Mouse (Mus musculus): Measurements from ENCODE around the gene Pax2.

The Pax2 gene

DNA sequence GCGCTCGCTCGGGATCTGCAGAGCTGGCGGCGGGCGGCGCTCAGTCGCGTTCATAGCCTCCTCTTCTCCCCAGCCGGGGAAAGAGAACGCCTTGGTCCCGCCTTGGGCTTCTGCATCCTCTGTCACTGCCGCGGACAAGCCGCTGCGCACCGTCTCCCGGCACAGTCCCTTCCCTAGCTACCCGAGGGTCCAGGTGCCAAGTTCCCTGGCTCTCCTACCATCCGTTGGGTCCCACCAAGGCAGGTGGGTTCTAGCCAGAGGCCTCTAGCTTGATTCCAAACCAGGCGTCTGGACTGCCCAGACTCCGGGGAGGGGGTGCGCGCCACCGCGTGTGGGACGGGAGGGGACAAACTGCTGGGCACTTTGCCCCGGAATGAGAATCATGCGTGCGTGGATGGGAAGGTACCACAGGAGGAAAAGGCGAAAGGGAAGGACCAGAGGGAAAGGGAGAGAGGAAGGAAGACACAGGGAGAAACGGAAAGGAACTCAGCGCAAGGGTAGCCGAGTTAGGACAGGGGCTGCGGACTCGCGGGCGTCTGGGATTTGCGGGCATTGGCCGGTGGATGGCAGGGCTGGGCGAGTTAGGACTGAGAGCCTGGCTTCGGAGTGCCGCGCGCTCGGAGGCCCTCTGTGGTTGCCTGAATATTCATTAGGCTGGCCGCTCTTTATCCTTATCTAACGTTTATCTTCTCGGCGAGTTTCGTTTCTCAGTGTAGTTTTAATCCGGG lies at the start of gene Pax2:
Pax2 (plus strand) TSS at position 353 of the 728 bp plus-strand sequence.
- DNase-seq = peak in 1 of 2 experiments; percentile 68

DNA sequence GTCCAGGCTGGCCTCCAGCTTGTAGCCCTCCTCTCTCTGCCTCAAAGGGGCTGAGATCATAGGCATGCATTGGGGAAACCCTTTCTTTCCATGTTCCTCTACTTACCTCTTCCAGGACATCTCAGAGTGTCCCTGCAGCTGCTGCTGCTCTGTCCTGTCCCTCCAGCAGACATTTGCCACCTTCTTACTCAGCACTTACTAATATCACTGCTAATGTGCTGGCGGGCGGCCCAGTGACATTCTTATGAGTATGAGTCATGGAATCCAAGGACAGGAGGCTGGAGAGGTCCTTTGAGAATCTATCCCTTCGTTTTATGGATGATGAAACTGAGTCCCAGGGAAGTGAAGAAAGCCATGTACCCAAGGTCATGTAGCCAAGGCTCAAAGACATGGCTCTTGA lies 47.0 kb upstream of the Pax2 start:
- DNase-seq = peak in 1 of 2 experiments; percentile 29

DNA sequence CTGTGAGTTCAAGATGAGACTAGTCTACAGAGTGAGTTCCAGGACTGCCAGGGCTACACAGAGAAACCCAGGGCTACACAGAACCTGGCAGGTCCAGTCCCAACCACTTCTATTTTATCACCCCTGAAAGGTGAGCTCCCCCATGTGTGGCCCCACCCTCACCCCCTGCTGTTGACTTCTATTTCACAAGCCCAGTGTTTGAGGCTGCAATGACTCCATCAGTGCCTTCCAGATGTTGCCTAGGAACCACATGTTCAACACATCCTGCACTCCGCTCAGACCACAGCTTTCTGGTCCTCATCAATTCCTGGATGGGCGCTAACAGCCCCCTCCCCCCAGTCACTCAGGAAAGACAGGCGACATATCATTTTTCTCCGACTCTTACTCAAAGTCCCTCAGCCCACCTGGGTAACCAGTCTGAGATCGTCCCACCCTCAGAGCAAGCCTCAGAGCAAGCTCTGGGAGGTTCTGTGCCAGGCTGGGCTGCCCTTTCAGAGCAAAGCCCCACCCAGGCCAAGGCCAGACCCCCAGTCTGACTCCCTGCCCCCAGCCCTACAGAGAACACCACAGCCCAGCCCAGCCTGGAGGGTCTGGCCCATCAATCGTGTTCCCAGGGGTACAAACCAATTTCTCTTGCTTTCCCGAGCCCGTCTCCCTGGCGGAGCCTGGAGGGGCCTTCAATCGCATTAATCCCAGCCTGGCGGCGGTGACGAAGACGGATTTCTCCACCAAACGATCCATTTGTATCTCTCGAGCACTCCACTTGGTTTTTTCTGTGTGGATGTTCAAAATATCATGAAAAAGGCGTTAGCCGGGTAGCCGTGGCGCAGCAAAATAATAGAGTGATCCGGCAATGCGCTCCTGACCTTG lies 38.9 kb upstream of the Pax2 start:
- no peak for DNase-seq

GRCm38 (mm10) chr19:44719292-44720193 lies 36.3 kb upstream of the Pax2 start:
- peak in 1 of 2 experiments; percentile 33 for DNase-seq

GRCm38 (mm10) chr19:44720194-44720521 lies 35.7 kb upstream of the Pax2 start:
- DNase-seq = peak in 1 of 2 experiments; percentile 36

DNA sequence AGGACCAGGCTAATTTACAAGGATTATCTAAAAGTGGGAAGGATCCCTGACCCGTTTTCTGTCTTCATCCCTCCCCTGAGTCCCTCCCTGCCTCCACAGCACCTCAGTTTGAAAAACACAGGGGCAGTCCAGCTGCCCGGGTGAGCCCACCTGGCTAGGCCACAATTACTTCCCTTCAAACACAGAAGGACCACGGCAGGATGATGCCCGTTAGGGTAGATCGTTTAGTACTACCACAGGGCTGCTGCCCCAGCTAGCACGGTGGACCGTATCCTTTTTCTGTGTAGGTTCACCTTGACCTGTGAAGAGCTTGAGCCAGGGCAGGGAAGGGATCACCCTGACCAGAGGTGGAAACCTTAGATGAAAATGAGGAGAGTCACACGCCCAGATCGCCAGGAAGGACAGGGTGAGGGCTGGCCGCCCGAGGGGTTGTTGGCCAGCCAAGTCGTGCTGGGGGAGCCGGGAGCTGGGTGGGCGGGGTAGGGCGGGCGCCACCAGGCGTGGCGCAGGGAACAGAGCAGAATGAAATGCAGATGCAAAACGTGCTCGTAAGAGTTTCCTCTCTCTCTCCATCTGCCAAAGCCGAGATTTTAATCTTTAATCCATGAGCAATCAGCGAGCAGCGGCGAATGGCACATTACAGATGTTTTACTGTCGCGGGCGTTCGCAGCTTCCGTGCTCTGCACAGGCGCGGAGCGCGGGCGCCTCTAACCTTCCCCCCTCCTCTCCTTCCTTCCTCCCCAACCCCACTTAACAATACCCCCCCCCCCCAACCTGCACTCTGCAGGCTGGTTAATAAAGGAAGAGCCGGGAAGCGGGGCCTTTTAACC lies 32.0 kb upstream of the Pax2 start:
- DNase-seq = no peak

GRCm38 (mm10) chr19:44725951-44726791 lies 29.7 kb upstream of the Pax2 start:
- DNase-seq = peak in 1 of 2 experiments; percentile 24

DNA sequence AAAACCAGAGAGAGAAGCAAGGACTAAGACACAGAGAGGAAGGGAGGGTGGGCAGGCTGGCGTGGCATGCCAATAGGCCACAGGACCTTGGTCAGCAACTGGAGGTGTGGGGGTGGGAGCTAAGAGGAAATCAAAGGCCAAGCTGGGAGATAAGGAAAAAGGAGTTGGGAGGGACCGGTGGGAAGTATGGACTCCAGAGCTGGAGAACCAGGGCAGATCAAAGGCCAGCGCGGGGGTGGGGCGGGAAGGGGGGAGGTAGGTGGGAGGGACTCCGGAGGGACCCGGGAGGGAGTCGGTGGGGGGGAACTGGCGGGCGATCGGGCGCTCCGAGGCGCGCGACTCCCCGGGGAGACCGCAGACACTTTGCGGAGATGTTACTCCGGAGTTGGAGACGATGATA lies 21.7 kb upstream of the Pax2 start:
- no peak for DNase-seq

DNA sequence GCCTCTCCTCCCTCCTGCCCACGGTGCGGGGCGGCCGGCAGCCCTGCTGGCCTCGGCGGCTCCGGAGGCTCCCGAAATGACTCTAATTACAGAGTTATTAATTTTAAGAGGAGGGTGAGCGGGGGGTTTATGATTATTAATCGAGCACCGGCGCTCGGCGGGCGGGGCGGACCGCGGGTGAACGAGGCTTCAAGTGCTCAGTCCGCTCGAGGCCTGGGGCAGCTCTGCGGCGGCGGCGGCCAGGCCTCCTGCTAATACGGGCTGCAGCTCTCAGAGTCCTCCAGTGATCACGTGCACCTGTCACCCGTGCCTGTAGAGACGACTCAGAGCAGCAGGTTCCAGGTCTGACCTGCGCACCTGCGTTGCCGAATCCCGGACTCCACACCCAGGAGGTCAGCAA lies 21.2 kb upstream of the Pax2 start:
- peak in 1 of 2 experiments; percentile 45 for DNase-seq

DNA sequence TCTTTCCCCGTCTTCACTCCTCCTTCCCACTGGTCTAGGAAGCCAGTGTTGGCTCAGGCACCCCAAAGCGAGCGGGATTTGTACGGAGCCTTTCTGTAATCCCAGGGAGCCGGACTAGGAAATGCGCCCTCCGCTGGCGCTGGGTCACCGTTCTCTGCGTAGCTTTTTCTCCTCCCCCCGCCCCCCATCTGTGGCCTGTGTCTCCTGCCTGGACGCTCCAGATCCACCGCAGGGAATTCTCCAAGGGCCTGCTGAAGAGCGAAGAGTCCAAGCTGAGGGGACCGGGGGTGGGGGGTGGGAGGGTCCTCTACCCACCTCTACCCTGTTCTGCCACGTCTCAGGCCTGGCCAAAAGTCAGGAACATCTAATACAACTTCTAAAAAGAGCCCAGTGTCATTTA lies 15.5 kb upstream of the Pax2 start:
- peak in 1 of 2 experiments; percentile 77 for DNase-seq

DNA sequence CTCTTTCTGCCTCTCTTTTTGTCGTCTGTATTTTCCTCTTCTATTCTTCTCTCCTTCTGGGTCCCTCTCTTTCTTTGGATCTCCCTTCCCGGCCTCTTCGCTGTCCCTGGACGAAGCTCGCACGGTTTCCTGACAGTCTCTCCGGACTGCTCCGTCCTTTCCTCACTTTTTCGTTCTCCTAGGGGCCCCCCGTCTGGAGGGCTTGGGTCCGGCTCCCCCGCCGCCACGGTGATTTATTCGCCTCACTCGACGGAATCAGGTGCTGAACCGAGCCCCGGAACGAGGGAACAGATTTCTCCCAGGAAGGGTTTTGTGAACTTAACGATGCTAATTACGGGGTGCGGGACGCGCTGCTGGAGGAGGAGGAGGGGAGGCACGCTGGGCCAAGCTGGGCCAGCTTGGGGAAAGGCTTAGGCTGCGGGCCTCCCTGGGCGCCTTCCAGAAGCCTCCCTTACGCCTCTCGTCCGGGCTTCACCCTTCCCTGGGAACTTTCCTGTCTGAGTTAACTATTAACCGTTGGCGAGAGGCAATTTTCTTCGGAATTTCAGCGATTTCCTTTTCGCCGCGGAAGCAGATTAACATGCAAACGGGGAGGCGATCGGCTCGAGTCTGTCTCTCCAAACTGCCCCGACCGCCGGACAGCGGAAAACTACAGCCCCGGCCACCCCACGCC lies 14.6 kb upstream of the Pax2 start:
- peak; percentile 92 to 94 for DNase-seq

GRCm38 (mm10) chr19:44741764-44742127 lies 14.1 kb upstream of the Pax2 start:
- no peak for DNase-seq

GRCm38 (mm10) chr19:44742131-44743020 lies 13.5 kb upstream of the Pax2 start:
- DNase-seq = peak; percentile 83 to 84

DNA sequence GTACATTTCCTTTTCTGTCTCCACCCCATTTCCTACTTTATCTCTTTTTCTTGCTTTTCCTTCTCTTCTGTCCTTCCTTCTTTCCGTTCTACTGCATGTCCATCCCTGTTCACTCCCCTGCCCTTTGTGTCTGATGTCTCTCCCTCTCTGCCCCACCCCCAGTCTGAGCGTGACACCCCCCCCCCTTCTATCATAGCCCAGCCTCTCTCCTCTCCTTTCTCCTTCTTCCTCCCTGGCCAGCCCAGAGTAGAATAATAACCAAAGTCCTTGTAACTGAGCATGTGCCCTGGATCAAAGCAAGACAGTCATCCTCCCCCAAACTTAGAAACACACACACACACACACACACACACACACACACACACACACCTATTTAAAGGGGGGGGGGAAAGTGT lies 12.8 kb upstream of the Pax2 start:
- peak in 1 of 2 experiments; percentile 28 for DNase-seq

DNA sequence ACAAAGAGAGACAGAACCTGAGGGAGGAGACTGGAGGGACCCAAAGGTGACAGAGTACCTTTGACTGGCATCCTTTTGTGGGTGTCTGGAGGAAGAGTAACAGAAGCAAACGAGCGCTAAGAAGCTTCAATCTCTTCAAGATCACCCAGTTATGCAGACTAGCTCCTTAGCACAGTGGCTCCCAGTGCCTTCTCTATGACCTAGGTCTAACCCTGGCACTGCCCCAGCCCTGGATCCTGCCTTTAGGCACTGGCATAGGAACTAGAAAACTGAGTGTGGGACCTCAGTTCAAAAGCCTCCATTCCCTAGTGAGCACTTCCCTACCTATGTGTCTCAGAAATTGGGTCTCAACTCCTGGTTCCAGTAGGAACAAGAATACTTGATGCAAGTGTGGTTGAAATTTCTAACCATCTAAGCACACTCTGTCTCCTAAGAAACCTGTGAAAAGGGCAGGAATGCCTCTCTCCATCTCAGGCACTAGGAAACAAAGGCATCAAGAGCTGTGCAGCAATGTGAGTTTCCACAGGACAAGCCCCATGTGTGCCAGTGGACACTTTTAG lies 11.8 kb upstream of the Pax2 start:
- DNase-seq = peak in 1 of 2 experiments; percentile 29

DNA sequence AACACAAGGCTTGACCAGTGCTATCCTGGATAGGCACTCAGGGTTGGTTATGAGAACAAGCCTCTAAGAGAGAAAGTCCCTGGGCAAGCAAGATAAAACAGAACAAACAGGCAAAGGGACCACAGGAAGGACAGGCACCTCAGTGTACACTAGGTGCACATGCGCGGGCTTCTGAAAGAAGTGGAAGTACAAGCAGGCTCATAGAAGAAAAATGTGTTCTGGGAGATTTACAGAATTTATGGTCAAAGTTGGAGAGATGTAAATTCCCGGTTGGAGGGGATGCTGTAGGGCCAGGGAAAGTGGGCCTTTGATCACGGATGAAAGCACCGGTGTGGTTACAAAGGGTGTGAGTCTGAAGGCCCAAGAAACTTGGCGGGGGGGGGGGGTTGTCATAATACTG lies 10.1 kb upstream of the Pax2 start:
- peak in 1 of 2 experiments; percentile 16 for DNase-seq

GRCm38 (mm10) chr19:44746541-44747024 lies 9.3 kb upstream of the Pax2 start:
- DNase-seq = peak in 1 of 2 experiments; percentile 45

- peak; percentile 58 to 71 for DNase-seq
Observed at GRCm38 (mm10) chr19:44747471-44747870, 8.4 kb upstream of the Pax2 start.

GRCm38 (mm10) chr19:44748271-44748670 lies 7.6 kb upstream of the Pax2 start:
- peak in 1 of 2 experiments; percentile 31 for DNase-seq

Data from kidney, adult 8-10 months (tissue).